Mouse (Mus musculus) lung, adult 10 weeks (tissue): Measurements from ENCODE around the gene Gm7544. TPM values are rescaled to one million over a fixed set of nuclear protein-coding genes. Genes with fewer than 3 reads are reported as not detected.

ENCODE experiments used
- polyA plus RNA-seq: library from polyadenylated mRNA; stranded (reverse); fragments of 350-450 nt; fragmentation: Illumina TruSeq; extraction: RNeasy Lipid Tissue Mini Kit (QIAGEN cat#74804); gene quantifications from one replicate; pipeline ENCODE4 v1.2.3, GENCODE M21; 2014; ENCODE audit warnings: low read depth, low replicate concordance; ENCODE audit not compliant: insufficient read depth

Gene Gm7544
- polyA plus RNA-seq, result not detected

GRCm38 (mm10) chr1:82955913-82956312 is at the start of gene Gm7544:
Gene Gm7544 (minus strand): TSS chr1:82956013.

GRCm38 (mm10) chr1:83000306-83000705 is 44.5 kb upstream of the Gm7544 start, which contains the start of gene Gm47959:
Gene Gm47959 (plus strand): TSS chr1:83000548.

GRCm38 (mm10) chr1:82959870-82960385 is 4.1 kb upstream of the Gm7544 start, which contains the start of gene Gm47955:
Gene Gm47955 (plus strand): TSS chr1:82960286.

GRCm38 (mm10) chr1:82943295-82943694 is 12.5 kb downstream of the Gm7544 start, which contains the start of gene A030003K21Rik:
Gene A030003K21Rik (minus strand): TSS chr1:82943388.

GRCm38 (mm10) chr1:82931326-82931725 is 24.5 kb downstream of the Gm7544 start, which contains the start of gene Gm6217:
Gene Gm6217 (minus strand): TSS chr1:82931399.

GRCm38 (mm10) chr1:82924650-82925049 is 31.2 kb downstream of the Gm7544 start, which contains the start of gene A030014E15Rik:
Gene A030014E15Rik (plus strand): TSS chr1:82924917.

GRCm38 (mm10) chr1:82913025-82913424 is 42.8 kb downstream of the Gm7544 start, which contains the start of gene A030005L19Rik:
Gene A030005L19Rik (plus strand): TSS chr1:82913325.

Other genes starting within 250 kb of the Gm7544 start
- gene Mff, start 231.1 kb downstream of the Gm7544 start, polyA plus RNA-seq, result 96.3 TPM
- gene Tm4sf20, start 187.6 kb downstream of the Gm7544 start, polyA plus RNA-seq, result not detected
- gene Gm47791, start 184.8 kb downstream of the Gm7544 start, polyA plus RNA-seq, result not detected
- gene Agfg1, start 116.5 kb downstream of the Gm7544 start, polyA plus RNA-seq, result 30.7 TPM
- not detected for gene A030005L19Rik, start 42.7 kb downstream of the Gm7544 start, polyA plus RNA-seq
- not detected for gene A030014E15Rik, start 31.1 kb downstream of the Gm7544 start, polyA plus RNA-seq
- not detected for gene Gm6217, start 24.6 kb downstream of the Gm7544 start, polyA plus RNA-seq
- not detected for gene A030003K21Rik, start 12.6 kb downstream of the Gm7544 start, polyA plus RNA-seq
- not detected for gene Gm47955, start 4.3 kb upstream of the Gm7544 start, polyA plus RNA-seq
- not detected for gene Gm47959, start 44.5 kb upstream of the Gm7544 start, polyA plus RNA-seq
- gene Slc19a3, start 82.4 kb upstream of the Gm7544 start, polyA plus RNA-seq, result 2.5 TPM
- gene Krtap28-10, start 86.5 kb upstream of the Gm7544 start, polyA plus RNA-seq, result not detected
- gene Gm47969, start 88.9 kb upstream of the Gm7544 start, polyA plus RNA-seq, result 0.33 TPM
- gene A030005K14Rik, start 103.4 kb upstream of the Gm7544 start, polyA plus RNA-seq, result not detected
- gene Krtap28-13, start 104.9 kb upstream of the Gm7544 start, polyA plus RNA-seq, result not detected
- 1.2 TPM for gene Ccl20, start 160.8 kb upstream of the Gm7544 start, polyA plus RNA-seq
- gene Daw1, start 203.7 kb upstream of the Gm7544 start, polyA plus RNA-seq, result 3.6 TPM